ENCODE assay signal across 13 mouse cellular contexts in genomic region chr6:148362475-148362874, GRCm38 (mm10).
DNase-seq lines count a peak whose midpoint lies in the region; ATAC-seq and TF ChIP-seq lines count a peak whose summit lies in the region.
"Had no signal": no experiment of that assay in that cellular context is flagged by ENCODE, and none has a peak within 500 bp of the region (broad histone marks: within the 10 kb centered on the region; RNA-seq: fewer than 3 reads in every experiment).

No protein-coding gene starts in this region.

- no peak for TF ChIP-seq POLR2A in olfactory bulb, adult 2 months (IDR thresholded peaks at IDR 0.05; ENCODE audit: insufficient read depth, low read depth, low read length)

- WGBS in hindbrain, embryonic 13.5 days, result 66% methylated on average over 3 of the region's 3 CpGs
- WGBS in hindbrain, embryonic 10.5 days, result 73% methylated on average over 3 of the region's 3 CpGs
- 38% methylated on average over 3 of the region's 3 CpGs for whole genome bisulfite sequencing in lung, embryonic 14.5 days
- WGBS in hindbrain, postnatal 0 days, result 65% methylated on average over 3 of the region's 3 CpGs
- 35% methylated on average over 3 of the region's 3 CpGs for WGBS in olfactory bulb, adult 2 months
- 56% methylated on average over 3 of the region's 3 CpGs for WGBS in neural tube, embryonic 15.5 days

- H3K4me3 ChIP-seq in hindbrain, embryonic 13.5 days, result no peak overlapping the region
- no peak overlapping the region for H3K4me3 ChIP-seq in hindbrain, embryonic 10.5 days
- no peak overlapping the region for H3K4me3 ChIP-seq in lung, embryonic 14.5 days (ENCODE audit: low read depth, low read length)
- no peak overlapping the region for H3K4me3 ChIP-seq in hindbrain, postnatal 0 days (ENCODE audit: low read length)
- no peak overlapping the region for H3K4me3 ChIP-seq in olfactory bulb, adult 2 months (ENCODE audit: insufficient read depth, low read depth, low read length)
- H3K4me3 ChIP-seq in neural tube, embryonic 15.5 days (replicated peaks), result no peak overlapping the region
- H3K4me3 ChIP-seq: heart, adult 2 months; liver, embryonic 12.5 days had no signal

- H3K27ac ChIP-seq in hindbrain, embryonic 13.5 days, result peak overlapping the region; percentile 23; the same call in 1 of the 2 replicates
- no peak overlapping the region for H3K27ac ChIP-seq in hindbrain, embryonic 10.5 days
- peak overlapping the region; percentile 30; the same call in 1 of the 2 replicates for H3K27ac ChIP-seq in lung, embryonic 14.5 days (ENCODE audit: low read depth)
- H3K27ac ChIP-seq in hindbrain, postnatal 0 days, result no peak overlapping the region
- H3K27ac ChIP-seq in olfactory bulb, adult 2 months (ENCODE audit: insufficient read depth, low read depth, low read length), result peak overlapping the region; percentile 72
- no peak overlapping the region for H3K27ac ChIP-seq in neural tube, embryonic 15.5 days (replicated peaks)
- H3K27ac ChIP-seq: heart, adult 2 months; liver, embryonic 12.5 days had no signal

- H3K36me3 ChIP-seq in hindbrain, embryonic 13.5 days, result no peaks in the 10 kb centered on the region
- H3K36me3 ChIP-seq in hindbrain, embryonic 10.5 days, result peaks cover 3% of the 10 kb centered on the region
- H3K36me3 ChIP-seq in lung, embryonic 14.5 days (ENCODE audit: insufficient read depth), result no peaks in the 10 kb centered on the region
- no peaks in the 10 kb centered on the region for H3K36me3 ChIP-seq in hindbrain, postnatal 0 days (ENCODE audit: insufficient read depth, low read length)
- H3K36me3 ChIP-seq in neural tube, embryonic 15.5 days, result 0 out of 2 replicates have a peak, but pooled peaks cover 2% of the 10 kb centered on the region
- H3K36me3 ChIP-seq: liver, embryonic 12.5 days had no signal

- no peak for ATAC-seq in hindbrain, embryonic 13.5 days (ENCODE audit: low FRiP score)
- no peak for ATAC-seq in lung, embryonic 14.5 days (ENCODE audit: insufficient read depth)
- no peak for ATAC-seq in hindbrain, postnatal 0 days
- no peak for ATAC-seq in neural tube, embryonic 15.5 days (ENCODE audit: low FRiP score)
- ATAC-seq: forebrain, postnatal 0 days; liver, embryonic 12.5 days had no signal

- H3K9ac ChIP-seq in hindbrain, embryonic 13.5 days, result peak overlapping the region; percentile 49; the same call in 1 of the 2 replicates
- H3K9ac ChIP-seq in lung, embryonic 14.5 days, result no peak overlapping the region
- no peak overlapping the region for H3K9ac ChIP-seq in hindbrain, postnatal 0 days (replicated peaks; ENCODE audit: low read length)
- H3K9ac ChIP-seq in neural tube, embryonic 15.5 days (replicated peaks), result no peak overlapping the region
- H3K9ac ChIP-seq: forebrain, postnatal 0 days; liver, embryonic 12.5 days had no signal

- no peaks in the 10 kb centered on the region for H3K9me3 ChIP-seq in hindbrain, embryonic 13.5 days
- no peaks in the 10 kb centered on the region for H3K9me3 ChIP-seq in hindbrain, embryonic 10.5 days
- H3K9me3 ChIP-seq in lung, embryonic 14.5 days (ENCODE audit: low read depth, low read length), result no peaks in the 10 kb centered on the region; the same call in 1 of the 2 replicates
- no peaks in the 10 kb centered on the region for H3K9me3 ChIP-seq in hindbrain, postnatal 0 days (ENCODE audit: low read length)
- no peaks in the 10 kb centered on the region for H3K9me3 ChIP-seq in neural tube, embryonic 15.5 days (replicated peaks)
- H3K9me3 ChIP-seq: liver, embryonic 12.5 days had no signal

- no peak for DNase-seq in hindbrain, embryonic 10.5 days (ENCODE audit: low spot score)
- peak; percentile 24 for DNase-seq in lung, embryonic 14.5 days
- no peak for DNase-seq in lung, postnatal 25 days (ENCODE audit: low spot score)
- peak; percentile 17 for DNase-seq in hindbrain, postnatal 0 days (ENCODE audit: low spot score)
- no peak for DNase-seq in thymus, postnatal 14 days
- DNase-seq: cerebellum, postnatal 36 days; forebrain, postnatal 0 days; heart, adult 2 months; heart, postnatal 36 days had no signal

- TF ChIP-seq CTCF in lung, embryonic 14.5 days (IDR thresholded peaks at IDR 0.05; ENCODE audit: low read depth), result no peak
- no peak for TF ChIP-seq CTCF in hindbrain, postnatal 0 days (IDR thresholded peaks at IDR 0.05; ENCODE audit: low read depth)
- no peak for TF ChIP-seq CTCF in olfactory bulb, adult 2 months (IDR thresholded peaks at IDR 0.05; ENCODE audit: insufficient read depth, low read depth, low read length)

- H3K4me1 ChIP-seq in hindbrain, embryonic 13.5 days (replicated peaks), result peaks cover 17% of the 10 kb centered on the region; the same call in 1 of the 2 replicates
- H3K4me1 ChIP-seq in hindbrain, embryonic 10.5 days (replicated peaks), result peaks cover 5% of the 10 kb centered on the region
- no peaks in the 10 kb centered on the region for H3K4me1 ChIP-seq in lung, embryonic 14.5 days (ENCODE audit: insufficient read depth)
- no peaks in the 10 kb centered on the region for H3K4me1 ChIP-seq in hindbrain, postnatal 0 days (ENCODE audit: insufficient read depth, low read length)
- H3K4me1 ChIP-seq in olfactory bulb, adult 2 months (ENCODE audit: control insufficient read depth, insufficient read depth, low read length), result peaks cover 7% of the 10 kb centered on the region
- peaks cover 10% of the 10 kb centered on the region for H3K4me1 ChIP-seq in neural tube, embryonic 15.5 days
- H3K4me1 ChIP-seq: liver, embryonic 12.5 days had no signal

- no peak overlapping the region for H3K4me2 ChIP-seq in hindbrain, embryonic 13.5 days
- no peak overlapping the region for H3K4me2 ChIP-seq in lung, embryonic 14.5 days
- no peak overlapping the region for H3K4me2 ChIP-seq in hindbrain, postnatal 0 days (ENCODE audit: low read depth, low read length)
- no peak overlapping the region for H3K4me2 ChIP-seq in neural tube, embryonic 15.5 days
- H3K4me2 ChIP-seq: liver, embryonic 12.5 days had no signal

- H3K27me3 ChIP-seq in hindbrain, embryonic 13.5 days, result no peaks in the 10 kb centered on the region
- H3K27me3 ChIP-seq in hindbrain, embryonic 10.5 days (ENCODE audit: insufficient read depth, poor library complexity, severe bottlenecking), result no peaks in the 10 kb centered on the region
- H3K27me3 ChIP-seq in lung, embryonic 14.5 days (ENCODE audit: insufficient read depth, low read length), result no peaks in the 10 kb centered on the region
- no peaks in the 10 kb centered on the region for H3K27me3 ChIP-seq in hindbrain, postnatal 0 days (ENCODE audit: insufficient read depth, low read length)
- no peaks in the 10 kb centered on the region for H3K27me3 ChIP-seq in neural tube, embryonic 15.5 days (replicated peaks)
- H3K27me3 ChIP-seq: liver, embryonic 12.5 days had no signal

Comparison
In these comparisons a context has a peak if more than half of its experiments do, and no peak if none do; other contexts are left out.
1. H3K27ac ChIP-seq: peak in hindbrain, embryonic 13.5 days (single experiment), lung, embryonic 14.5 days (single experiment) and olfactory bulb, adult 2 months (single experiment); none in hindbrain, embryonic 10.5 days (single experiment), hindbrain, postnatal 0 days (single experiment) and neural tube, embryonic 15.5 days (single experiment).
2. DNase-seq: peak in lung, embryonic 14.5 days (single experiment) and hindbrain, postnatal 0 days (single experiment); none in hindbrain, embryonic 10.5 days (single experiment), lung, postnatal 25 days (single experiment) and thymus, postnatal 14 days (single experiment).